Mouse (Mus musculus) frontal cortex, postnatal 25 days (tissue): ENCODE results near the gene Olfr427.
"Not testable (repeated sequence)": the region's sequence is repeated elsewhere in the genome, so short reads cannot be mapped to it uniquely, and the experiment has no call there.

ENCODE experiments used
- DNase-seq, 2 experiments: peaks; one replicate each; pipeline ENCODE4 v3.0.0; 2022; ENCODE audit warnings: low spot score in 2 of 2

Gene Olfr427

GRCm38 (mm10) chr1:174096591-174096990 lies at the start of gene Olfr427:
Gene Olfr427 (plus strand): TSS chr1:174096891.
- DNase-seq: no peak

DNA sequence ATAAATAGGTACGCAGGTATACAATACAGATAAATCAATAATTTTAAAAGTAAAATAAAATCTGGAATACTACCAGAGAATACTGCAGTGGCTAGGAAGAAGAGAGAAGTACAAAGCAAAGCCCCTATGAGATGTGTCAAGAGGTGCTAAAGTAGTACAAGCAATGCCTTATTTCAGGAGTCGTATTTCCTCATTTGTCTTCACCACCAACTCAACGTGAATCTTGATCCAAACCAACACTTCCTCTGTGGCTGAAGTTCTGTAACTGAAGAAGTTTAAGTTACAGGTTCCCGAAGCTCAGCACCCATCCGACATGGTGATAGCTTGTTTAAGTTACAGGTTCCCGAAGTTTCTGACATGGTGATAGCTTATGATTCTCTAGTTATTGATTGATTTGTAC lies 48.5 kb upstream of the Olfr427 start:
- not testable (repeated sequence) for DNase-seq

DNA sequence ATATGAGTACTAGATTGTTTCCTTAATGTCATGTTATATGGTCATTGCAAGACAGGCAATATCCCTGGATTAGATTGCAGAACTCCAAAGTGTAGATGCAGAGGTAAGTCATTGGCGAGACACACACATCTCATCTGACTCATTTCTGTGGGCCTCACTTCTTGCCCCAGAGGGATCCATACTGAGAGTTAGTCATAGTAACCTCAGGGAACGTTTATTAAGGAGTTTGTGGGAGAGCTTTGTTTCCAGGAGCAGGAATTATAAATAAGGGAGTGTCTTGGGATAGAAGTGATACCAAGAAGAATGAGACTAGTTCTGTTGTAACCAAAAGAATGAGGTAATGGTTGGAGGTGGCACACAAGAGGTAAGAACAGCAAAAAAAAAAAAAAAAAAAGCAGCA lies 47.8 kb upstream of the Olfr427 start, which contains the start of gene Olfr432:
TSS of gene Olfr432 (plus strand) at position 313 of the 400 bp plus-strand sequence.
- DNase-seq: no peak

- not testable (repeated sequence) for DNase-seq
Measured at GRCm38 (mm10) chr1:174049357-174049756, 47.3 kb upstream of the Olfr427 start.

DNA sequence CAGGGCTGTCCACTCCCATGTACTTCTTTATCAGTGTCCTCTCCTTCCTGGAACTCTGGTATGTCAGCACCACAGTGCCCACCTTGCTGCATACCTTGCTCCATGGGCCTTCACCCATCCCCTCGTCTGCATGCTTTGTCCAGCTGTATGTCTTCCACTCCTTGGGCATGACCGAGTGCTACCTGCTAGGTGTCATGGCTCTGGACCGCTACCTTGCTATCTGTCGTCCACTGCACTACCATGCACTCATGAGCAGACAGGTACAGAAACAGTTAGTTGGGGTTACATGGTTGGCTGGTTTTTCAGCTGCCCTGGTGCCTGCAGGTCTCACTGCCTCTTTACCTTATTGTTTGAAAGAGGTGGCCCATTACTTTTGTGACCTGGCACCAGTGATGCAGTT lies 46.2 kb upstream of the Olfr427 start:
- DNase-seq: no peak

GRCm38 (mm10) chr1:174051515-174051914 lies 45.2 kb upstream of the Olfr427 start:
- DNase-seq: no peak

DNA sequence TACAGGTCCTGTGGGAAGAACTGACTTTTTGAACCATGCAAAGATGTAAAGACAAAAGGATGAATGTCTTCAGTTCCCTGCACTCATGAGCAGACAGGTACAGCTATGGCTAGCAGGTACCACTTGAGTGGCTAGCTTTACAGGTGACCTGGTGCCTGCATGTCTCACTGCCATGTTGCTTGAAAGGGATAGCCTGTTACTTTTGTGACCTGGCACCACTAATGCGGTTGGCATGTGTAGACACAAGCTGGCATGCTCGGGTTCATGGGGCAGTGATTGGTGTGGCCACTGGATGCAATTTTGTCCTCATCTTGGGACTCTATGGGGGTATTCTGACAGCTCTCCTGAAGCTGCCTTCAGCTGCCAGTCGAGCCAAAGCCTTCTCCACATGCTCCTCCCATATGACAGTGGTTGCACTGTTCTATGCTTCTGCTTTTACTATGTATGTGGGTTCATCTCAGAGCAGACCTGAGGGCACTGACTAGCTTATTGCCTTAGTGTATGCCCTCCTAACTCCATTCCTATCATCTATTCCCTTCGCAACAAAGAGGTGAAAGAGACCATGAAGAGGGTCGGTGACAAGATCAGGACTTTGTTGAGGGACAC lies 44.7 kb upstream of the Olfr427 start:
- no peak for DNase-seq

GRCm38 (mm10) chr1:174052981-174053380 lies 43.7 kb upstream of the Olfr427 start:
- DNase-seq: no peak

GRCm38 (mm10) chr1:174055248-174055647 lies 41.4 kb upstream of the Olfr427 start:
- no peak for DNase-seq

- DNase-seq: no peak
Measured at GRCm38 (mm10) chr1:174066305-174066704, 30.4 kb upstream of the Olfr427 start, which contains the start of gene Olfr430. Gene Olfr430 (plus strand): TSS chr1:174066605.

DNA sequence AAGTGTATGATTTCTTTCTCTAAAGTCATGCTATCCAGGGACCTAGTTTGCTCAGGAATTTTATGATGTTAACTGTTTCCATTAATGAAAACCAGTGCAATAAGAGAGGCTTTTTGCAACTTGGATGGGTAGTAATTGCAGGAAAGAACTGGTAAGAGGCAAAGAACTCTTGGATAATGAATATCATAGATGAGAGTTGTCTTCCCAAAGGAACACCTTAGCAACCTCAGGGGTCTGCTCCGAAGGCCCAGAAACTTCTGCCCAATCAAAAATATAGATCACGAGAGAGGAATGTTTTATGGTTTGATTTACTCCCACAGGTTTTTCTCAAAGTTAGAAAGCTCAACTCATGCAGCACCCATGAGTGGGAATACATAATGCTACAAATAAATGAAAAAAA lies 12.7 kb upstream of the Olfr427 start, which contains the start of gene Olfr429:
TSS of gene Olfr429 (plus strand) at position 301 of the 400 bp plus-strand sequence.
- no peak for DNase-seq

DNA sequence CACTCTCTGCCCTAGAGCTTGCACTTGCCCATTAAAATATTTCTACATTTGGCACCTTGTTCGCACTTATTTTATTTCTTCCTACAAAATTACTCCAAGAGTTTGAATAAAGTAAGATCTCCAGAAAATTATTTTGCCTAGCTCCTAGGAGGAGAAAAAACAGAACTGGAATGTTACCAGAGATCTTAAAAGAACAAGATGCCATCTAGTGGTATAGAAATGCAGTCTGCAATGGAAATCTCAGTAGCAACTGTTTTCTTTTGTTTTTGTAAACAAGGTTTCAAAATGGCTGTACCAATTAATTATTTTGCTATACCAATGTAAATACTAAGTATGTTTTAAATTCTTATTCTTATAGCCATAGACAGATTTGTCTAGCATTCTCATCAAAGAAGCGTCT lies 7.0 kb downstream of the Olfr427 start:
- DNase-seq: no peak

DNA sequence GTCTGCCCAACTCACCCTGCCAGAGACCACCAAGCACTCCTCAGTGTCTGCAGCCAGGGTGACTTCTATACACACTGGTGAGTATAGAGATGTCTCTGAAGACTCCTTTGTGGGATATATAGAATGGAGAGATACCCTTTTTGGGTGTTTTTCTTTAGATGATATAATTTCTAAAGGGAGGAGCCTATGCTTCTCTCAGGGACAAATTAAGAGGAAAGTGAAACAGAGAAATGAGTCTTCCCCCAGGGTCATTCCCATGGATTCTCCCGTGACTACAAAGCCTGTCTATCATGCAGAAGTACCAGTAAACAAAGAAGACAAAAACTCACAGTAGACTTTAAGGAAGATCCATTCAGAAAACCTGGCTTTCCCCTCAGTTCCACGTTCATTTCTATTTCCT lies 24.4 kb downstream of the Olfr427 start, which contains the start of gene Olfr231:
TSS of gene Olfr231 (minus strand) at position 101 of the 400 bp plus-strand sequence.
- DNase-seq: no peak

GRCm38 (mm10) chr1:174131217-174131616 lies 34.5 kb downstream of the Olfr427 start, which contains the start of gene Olfr424:
Gene Olfr424 (plus strand): TSS chr1:174131517.
- no peak for DNase-seq

GRCm38 (mm10) chr1:174131999-174132398 lies 35.3 kb downstream of the Olfr427 start:
- no peak for DNase-seq

DNA sequence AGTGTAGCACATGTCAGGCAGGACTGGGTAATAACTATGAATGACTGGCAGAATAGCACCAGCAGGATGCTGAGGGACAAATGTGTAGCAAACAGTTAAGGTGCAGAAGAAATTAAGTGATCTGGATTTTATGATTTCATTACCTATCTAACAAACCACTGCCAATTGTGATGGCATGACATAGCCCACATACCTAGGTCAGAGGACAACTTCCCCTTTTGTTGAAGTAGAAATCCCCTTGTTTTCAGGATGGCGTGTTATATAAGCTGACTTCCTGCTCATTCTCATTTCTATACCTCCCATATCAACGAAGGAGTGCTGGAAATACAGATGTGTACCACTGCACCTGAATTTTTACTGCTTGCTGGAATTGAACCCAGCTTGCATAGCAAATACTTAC lies 44.7 kb downstream of the Olfr427 start:
- DNase-seq: no peak

GRCm38 (mm10) chr1:174146696-174147095 lies 50.0 kb downstream of the Olfr427 start:
- DNase-seq: no peak

GRCm38 (mm10) chr1:174149289-174149688 lies 52.6 kb downstream of the Olfr427 start:
- DNase-seq: no peak
